Mouse (Mus musculus) naive thymus-derived CD4-positive, alpha-beta T cell, adult 2 months (primary cell): ENCODE measurements at regions not wholly inside any gene's neighbourhood (a gene's known extent, or its start where the extent isn't known, plus 50 kb on each side); places are given as distances from the start of the nearest gene placed in this dataset.

Experiments used
- DNase-seq: peaks from one replicate; pipeline ENCODE4 v3.0.0-alpha.2; 2011; ENCODE audit warnings: low read depth

DNA sequence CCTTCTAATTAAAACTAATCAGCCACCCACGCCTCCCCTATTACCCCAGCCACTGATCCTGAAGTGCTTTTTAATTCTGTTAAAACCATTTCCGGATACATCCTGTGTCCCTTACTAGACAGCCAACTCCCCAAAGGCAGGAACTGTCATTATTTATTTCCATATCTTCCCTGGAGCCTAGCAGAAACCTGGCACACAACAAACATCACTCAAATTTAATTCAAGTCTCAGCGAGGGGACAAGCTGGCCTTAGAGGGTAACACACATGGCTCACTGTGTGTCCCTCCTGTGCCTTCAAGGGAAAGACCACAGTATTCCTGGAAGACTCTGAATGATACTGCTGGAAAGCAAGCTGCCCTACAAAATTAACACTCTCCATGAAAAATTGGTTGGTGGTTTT lies 240.0 kb downstream of the Mycn start:
- DNase-seq, result no peak

DNA sequence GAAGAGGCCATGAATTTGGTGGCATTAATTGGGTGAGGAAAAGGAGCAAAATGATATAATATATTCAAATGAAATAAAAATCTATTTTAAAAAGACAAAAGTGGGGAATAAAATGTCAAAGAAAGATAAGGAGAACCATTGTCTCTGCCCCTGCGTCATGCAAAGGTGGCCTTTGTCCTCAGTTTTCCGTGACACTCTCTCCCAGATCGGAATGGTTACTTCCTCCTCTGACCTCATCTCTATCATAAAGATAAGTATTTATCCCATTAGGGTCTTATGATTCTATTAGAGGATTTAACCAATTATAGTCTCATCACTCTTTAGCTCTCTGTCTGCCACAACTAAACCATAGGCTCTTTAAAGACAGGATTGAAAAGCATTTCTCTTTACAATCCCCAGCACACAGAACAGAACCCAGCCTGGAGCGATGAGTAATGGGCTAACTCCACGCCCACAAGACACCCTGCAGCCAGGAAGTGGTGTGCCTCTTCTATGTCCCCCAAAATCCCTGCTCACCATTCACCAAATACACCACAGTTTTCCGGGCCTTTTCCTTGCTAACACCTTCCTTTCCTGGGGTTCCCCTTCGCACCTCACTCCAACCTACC lies 240.6 kb downstream of the Mycn start:
- DNase-seq, result no peak

DNA sequence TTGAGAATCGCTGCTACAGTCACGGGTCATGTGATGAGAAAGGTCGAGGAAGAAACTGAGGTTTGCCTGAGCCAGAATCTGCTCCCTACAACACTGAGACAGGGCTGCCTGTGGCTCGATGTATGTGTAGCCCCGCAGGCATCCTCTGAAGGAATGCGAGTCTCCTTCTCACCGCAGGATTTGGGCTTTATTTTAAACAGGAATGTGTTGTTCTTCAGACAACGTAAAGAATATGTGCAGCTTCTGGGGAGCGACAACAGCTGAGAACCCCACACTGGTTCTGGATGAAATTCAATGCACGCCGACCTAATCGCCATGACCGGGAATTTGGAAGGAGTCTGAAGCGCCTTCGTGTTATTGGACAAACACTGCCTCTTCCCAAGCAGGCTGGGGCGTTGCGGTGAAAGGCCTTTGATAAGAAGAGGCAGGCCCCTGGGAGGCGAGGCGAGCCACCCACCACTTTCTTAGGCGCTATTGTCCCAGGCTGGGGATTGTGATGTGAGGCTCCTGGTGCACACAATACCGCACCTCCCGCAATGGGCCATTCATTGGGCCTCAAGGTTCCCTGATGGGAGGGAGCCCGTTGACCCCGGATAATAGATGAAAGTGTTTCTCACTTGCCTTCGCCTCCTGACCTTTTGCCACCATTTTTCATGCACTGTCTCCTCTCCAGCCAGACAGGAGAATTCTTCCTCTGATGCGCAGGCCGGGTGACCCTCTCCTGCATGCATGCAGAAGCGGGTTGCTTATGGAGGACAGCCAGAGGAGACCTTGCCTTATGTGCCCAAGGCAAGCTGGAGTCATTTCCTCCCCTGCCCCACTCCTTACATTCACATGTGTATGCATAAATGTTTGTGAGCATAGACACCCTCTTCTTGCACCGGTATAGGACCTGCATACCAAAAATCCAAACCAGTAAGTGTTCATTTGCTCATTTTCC lies 247.6 kb downstream of the Mycn start:
- DNase-seq, result no peak

DNA sequence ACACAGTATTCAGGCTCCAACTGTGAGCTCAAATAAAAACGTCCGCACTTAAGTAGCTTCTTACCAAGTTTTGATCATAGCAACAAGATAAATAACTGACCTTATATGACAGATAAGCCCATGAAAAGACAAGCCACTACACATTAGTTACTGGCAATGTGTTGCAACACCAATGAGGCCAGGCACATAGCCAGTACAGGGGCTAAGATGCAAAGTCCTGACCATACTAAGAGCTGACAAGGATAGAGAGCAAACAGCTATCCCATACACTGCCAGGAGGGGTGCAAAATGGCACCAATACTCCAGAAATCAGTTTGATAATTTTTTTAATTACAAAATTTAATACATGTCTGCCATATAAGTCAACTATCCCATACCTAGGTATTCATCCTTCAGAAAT lies 254.3 kb downstream of the Mycn start:
- no peak for DNase-seq

DNA sequence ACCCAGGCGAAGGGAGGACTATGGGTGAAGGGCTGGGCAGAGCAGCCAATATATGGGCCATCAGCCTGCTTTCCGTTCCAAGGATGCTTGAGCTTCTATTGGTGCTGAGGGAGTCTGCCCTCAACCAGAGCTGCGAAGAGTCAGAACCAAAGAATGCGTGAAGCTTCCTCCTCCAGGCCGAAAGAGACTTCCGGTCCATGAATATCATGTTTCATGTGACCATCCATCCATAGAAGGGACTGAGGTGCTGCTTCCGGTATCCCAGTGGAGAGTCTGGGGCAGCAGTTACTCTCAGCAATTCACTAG lies 256.5 kb downstream of the Mycn start:
- DNase-seq, result no peak

DNA sequence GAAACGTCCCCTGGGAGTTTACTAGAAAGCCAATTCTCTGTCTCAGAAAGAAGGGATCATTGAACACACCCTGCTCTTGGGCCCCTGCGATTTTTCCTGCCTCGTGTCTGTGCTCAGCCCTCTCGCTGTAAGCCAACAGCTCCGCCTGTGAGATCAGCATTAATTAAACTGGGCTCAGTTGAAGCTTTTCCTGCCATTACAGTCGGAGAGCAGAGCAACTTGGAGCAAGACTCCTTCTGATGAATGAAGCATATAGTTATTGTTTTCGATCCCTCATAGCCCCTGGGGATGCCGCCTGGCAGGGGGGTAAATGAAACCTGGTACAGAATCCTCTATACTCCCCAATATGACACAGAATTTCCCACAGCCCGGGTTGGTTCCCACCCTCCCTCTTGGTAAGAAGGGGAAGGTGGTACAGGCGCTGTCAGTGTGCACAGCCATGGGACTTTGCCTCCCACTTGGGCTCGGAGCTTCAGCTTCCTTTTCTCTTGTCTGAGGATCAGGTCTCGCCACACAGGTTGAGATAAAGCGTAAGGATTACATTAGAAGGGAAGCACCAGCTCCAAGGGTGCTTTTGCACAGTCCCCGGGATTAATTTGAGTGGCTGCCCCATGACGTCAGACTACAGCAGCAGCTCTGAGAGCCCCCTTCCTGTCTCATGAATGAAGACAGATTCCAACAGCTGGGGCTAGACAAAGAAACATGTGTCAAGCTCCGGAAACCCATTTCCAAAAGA lies 257.1 kb downstream of the Mycn start:
- DNase-seq, result no peak

DNA sequence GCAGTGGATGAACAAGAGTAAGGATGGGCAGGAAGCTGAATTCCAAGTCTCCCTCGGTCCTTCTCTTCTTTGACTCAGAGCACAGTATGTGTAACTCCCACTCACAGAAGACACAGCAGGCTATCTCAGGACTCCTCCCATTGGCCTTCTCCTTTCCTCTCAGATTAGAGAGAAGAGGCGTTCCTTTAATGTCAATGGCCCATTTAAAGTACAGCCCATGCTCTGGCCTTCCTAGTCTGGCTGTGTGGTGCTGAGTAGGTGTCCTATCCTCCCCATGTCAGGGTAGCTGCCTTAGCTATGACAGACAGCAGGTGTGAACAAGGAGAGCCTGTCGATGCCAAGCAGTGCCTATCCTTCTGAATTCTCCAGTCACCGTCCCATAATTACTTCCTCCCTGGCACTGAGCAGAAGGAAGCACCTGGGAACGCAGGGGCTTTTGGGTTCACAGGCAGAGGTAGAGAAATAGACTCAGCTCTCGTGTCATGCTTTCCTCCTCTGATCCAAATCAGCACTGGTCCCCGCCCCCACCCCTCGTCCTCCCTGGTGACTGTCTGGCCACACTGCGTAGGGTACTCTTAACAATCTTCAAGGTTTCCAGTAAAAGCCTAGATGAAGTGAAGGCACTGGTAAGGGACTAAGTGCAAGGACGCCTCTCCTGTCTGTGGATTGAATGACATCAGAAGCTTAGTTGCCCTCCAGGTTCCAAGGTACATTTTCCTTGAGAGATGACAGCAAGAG lies 257.8 kb downstream of the Mycn start:
- no peak for DNase-seq

DNA sequence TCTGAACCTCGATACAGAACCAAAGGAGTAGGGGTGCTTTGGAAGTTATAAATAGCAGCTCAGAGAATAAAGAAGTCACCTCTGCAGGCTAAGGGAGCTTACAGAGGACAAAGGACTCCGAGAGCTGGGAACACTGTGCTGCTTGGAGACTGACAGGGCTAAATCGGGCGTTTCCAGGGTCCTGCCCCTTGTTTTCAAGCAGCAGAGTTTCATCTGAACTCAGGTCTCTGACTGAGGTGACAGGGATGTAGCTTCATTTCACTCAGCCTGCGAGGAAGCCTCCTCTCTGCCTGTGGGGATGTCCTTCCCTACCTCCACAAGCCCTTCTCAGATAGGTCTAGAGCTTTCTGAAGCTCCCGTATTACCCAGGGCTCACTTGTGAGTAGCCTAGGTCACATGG lies 260.6 kb downstream of the Mycn start:
- DNase-seq, result no peak

DNA sequence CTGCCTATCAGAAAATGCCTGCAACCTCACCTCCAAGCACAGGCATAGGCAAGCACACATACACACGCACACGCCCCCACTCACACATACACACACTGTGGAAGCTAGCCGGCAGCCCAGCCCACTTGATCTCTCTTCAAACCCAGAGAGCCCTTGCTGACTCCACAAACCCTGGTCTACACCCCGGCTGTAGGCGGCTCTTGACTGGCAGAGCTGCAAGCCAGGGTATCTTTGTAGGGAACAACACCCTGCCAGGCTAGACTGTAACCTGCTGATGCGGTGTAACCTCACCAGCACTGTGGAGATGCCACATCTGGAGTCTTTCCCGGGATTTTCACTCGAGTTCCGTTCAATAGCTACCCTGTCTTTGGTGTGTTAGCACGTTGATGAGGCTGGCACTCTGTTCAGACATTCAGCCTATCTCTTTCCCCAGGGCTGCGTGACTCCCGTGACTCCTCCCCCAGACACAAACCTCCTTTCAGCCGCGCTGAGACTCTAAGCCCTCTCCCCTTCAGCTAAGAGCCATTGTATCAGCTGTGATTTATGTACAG lies 261.3 kb downstream of the Mycn start:
- no peak for DNase-seq

DNA sequence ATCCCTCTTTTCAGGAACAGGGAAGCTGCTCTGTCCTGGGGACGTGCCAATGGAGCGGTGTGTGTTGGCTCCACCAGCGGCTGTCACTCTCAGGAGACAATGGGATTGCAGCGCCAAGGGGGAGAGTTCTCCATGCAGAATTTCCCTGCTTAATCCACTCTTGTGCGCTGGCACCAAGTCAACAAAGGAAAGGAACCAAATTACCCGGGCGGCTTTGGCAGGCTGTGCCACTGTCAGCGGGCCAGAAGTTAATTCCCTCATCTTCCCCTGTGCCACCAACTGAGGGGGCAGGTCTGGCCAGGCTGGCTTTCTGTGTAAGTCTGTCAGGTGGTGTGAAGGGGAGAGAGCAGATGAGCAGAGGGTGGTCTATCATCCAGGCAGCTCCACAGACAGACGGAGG lies 265.0 kb downstream of the Mycn start:
- no peak for DNase-seq

DNA sequence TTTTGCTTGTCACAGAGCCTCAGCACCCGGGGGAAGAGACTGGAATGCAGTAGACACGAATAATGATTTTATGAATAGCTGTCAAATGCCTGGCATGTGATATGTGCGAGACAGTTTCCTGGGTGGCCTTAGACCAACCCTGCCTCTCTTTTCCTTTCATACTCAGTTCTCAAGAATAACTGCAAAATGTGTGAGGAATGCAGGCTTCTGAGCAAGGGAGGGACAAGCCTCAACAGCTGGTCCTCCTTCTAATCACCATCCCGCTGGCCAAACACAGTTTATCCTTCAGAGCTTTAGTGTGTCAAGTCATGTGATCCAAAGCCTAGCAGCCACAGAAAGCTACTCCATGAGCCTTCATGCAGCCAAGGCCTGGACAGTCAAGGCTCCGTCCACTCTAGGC lies 271.8 kb downstream of the Mycn start:
- DNase-seq, result no peak

DNA sequence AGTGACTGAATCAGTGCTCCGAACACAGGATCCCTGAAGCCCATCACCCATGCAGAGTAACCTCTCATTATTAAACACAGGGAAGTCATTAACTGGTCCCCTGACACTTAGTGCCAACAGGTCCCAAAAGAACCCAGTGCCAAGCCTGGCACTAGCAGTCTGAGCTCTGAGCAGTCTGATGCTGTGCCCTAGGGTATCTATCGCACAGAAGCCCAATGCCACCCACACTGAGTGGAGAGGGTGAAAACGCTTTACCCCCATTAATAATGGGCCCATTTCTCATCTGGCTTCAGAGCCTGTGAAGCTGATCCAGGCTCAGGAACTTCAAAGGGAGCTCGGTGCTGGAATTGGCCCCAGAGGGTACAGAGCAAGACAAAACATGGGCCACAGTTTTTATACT lies 272.8 kb downstream of the Mycn start:
- DNase-seq, result no peak

DNA sequence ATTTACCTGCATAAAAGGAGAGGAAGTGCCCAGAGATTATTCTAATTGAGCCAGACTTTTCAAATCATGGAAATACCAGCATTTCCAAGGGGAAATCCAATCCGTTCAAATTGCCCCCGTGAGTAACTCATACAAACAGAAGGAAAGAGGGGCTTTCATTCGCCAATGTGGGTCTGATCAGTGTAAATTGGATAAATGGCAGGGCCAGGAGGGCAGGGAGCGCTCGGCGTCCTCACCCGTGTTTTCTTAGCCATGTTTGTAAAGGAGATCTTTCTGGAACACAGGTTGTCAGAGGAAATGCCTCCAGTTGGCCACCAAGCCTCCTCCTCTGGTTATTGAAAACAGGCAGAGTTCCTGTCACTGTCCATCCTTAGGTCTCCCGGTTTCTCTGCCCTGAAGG lies 286.1 kb downstream of the Mycn start:
- no peak for DNase-seq

DNA sequence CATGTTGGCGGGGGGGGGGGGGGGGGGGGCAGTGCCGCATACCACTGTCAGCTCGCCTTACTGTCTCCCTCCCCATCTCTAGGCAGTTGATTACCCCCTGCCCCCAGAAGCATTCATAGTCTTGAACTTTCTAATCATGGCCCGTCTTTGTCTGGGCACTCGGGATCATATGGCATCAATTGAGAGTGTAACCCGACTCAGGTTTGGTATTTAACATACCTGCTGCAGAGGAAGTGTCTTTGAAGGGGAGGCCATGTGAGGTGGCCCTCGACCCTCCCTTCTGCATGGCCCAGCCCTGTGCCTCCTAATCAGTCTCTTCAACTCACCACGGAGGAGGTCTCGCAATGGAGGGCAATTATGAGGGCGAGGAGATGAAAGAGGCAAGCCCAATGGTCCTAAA lies 286.5 kb downstream of the Mycn start:
- no peak for DNase-seq

DNA sequence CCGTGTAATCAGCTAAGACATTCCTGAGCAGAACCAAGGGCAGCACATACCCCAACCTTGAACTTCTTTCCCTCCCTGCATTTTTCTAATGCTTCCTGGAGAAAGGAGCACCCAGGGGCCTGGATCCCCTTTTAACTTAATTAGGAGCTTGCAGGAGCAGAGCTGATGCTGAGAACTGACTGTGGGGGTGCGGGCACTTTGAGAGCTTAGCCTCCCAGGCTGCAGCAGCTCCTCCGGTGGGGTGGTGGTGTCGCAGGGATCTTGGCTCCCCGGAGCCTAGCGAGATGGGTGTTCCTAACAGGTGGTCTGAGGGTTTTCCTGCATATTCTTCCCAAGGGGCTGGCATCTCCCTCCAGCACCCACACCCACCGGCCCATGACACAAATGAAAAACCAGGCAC lies 289.4 kb downstream of the Mycn start:
- DNase-seq, result no peak

DNA sequence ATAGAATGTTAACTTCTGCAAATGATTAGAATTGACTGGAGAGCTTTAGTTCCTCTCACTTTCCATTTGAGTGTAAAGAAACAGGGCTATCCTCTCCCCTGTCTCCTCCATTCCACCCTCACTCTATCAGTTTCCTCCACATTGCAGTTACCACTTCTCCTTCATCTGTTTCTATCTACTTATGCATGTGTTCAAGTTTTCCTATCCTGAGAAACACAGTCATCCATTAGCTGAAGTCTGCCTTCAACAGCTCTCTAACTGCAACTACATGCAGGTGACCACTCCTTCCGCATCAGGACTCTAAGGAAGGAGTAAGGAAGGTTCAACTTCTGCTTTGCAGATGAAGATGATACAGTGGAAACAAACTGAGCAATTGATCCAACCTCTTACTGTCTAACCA lies 291.4 kb downstream of the Mycn start:
- no peak for DNase-seq

DNA sequence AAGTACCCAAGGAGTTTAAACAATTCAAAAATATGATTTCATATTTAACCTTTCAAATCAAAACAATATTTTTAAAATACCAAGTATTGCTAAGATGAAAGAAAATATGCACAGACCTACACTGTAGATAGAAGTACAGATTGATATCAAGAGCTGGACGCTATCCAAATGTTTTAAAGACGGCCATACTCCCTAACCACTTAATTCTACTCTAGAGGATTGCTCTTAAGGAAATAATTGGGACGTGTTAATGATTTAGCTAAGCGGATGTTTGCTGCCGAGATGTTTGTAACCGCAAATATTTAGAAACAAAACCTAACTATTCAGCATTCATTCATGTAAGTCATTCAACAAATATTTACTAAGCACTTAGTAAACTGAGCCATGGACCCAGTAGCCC lies 294.2 kb downstream of the Mycn start:
- DNase-seq, result no peak

DNA sequence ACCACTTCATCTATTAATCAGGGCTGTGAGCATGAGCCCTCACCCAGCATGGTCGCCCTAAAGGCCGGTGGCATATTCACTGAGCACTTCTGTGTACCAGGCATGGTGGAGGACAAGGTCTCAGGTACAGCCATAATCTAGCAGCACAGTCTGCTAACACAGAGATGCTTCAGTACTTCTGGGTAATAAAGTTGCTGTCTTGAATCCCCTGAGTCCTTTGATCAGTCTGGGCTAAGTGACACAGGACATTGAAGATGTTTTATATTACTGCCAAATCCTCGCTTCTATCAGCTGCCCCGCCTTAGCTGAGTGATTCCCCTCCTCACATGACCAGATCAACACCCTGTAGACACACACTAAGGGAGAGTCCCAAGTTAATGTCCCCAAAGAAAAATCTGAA lies 296.5 kb downstream of the Mycn start:
- DNase-seq, result no peak

DNA sequence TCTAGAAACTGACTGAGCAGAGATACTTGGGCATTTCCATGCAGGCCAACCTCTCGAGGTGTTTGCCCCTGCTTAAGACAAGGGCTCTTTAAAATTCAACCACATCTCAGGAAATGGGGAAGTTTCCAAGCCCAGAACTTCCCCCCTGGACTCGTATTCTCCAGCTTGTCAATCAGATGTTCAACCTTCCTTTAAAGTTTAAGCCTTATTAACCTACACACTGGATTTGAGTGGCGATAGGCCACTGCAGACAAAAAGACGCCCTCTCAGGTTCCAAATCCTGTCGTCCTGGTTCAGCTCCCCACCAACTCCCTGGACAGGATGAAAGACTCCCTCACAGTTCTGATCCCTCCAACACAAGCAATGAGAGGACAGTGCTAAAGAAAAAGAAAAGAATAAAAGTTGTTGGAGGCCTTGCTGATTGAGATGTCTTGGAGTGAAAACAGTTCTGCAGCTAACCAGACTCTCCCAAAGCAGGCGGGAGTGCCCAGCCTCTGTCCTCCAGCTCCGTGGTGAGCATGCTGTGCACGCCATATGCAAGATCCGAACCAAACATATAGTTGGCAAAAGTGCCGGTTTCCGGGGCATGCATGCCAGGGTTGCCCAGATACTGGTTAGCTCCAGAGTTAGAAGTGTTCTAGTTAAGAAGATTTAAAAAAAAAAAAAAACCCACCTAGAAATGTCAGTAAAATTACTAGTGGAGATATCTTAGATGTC lies 298.3 kb downstream of the Mycn start:
- DNase-seq, result no peak

DNA sequence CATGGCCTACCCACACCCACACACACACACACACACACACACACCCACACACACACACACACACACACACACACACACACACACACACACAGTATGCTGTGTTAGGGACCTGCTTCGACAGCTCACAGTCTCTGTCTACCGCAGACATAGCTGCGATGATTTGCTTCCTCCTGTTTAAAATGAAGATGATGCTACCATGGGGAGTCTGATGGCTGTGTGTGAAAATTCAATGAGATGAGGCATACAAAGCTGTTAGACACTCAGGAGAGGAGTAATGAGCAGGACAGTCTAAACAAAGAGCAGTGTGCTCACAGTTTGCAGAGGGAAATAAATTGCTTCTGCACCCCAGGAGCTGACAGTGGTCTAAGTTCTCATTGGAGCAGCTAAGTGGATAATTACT lies 306.4 kb downstream of the Mycn start:
- no peak for DNase-seq

DNA sequence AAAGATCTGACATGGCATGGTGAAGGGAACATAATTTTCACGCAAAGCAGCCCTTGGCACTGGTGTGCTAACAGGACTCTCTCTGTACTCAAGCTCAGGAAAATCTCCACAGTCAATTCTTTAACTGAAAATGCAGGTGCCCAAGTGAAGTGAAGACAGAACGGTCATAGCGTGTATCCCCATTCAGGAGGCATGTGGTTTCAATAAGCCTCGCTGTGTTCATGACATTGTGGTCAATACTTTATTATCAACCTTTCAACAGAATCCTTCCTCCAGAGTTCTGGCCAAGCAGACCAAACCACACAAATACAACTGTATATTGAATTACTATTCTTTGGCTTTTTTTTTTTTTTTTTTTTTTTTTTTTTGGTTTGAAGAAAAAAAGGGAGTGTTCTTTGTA lies 314.1 kb downstream of the Mycn start:
- DNase-seq, result no peak

DNA sequence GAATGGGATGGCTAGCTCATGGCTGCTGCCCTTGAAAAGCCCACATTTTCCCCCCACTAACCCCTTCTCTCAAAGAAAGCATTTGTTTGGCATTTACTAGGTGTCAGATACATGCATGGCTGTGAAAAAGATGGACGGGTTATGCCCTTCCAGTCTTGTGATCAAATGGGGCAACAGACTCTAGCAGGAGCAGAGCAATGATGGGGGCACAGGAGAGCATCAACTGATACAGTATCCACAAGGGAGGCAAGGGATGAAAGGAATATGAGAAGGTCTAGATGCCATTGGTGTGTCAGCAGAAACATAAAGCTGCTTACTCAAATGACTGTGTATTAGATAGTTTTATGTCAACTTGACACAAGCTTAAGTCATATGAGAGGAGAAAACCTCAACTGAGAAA lies 315.9 kb downstream of the Mycn start:
- no peak for DNase-seq
